Mouse (Mus musculus) right cerebral cortex, postnatal 25 days (tissue): ENCODE measurements around the gene Diexf.

Experiments
- DNase-seq: peaks from one replicate; pipeline ENCODE4 v3.0.0; 2022

Diexf gene

DNA sequence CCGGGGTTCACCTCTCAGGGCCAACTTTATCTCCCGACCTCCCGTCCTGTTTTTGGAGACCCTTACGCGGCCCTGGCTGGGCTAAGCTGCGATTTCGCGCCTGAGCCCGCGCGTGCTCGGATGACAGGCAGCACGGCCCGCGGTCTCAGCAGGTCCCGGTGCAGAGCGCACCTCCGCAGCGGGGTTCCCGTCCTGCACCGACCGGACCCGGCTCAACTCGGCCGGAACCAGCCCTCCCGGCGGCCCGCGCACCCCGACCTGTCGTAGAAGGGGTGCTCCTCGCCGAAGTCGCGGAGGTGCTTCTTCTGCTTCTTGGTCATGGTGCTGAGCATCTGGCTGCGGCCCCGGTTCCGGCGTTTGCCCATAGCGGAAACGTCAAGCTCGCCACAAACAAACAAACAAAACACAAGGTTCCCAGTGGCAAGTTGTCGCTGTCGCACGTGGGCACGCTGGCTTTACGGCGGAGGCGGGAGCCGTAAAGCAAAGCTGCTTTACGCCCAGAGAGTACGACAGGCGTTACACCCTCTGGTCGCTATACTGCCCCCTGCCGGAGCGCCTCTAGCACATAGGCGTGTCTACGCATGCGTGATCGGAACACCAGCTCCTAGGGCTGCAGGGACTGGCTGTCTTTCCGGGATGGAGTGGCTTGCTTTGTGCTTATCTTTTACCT is at the start of gene Diexf:
Diexf (minus strand) TSS at position 487 of the 670 bp plus-strand sequence.
- DNase-seq = peak; percentile 95

DNA sequence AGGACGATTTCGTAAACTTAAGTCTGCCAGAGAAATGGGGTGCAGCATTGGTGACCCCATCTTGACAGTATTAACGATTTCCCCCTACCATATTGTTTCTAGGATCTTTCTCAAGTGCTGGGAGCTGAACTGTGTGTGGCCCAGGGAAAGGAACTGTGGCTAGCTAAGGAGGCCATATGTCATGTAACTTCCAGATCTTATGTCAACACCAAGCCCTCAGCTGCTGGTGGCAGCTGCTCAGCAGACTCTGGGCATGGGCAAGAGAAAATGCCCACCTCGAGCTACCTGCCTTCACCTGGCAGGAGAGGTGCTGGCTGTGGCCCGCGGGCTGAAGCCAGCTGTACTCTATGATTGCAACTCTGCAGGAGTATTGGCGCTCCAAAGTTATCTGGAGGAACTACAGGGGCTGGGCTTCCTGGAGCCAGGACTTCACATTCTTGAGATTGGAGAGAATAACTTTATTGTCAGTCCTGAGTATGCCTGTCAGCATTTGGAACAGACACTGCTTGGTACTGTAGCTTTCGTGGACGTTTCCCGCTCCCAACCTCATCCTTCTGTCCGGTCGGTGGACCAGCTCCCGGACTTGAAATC is 44.2 kb upstream of the Diexf start:
- DNase-seq = no peak

DNA sequence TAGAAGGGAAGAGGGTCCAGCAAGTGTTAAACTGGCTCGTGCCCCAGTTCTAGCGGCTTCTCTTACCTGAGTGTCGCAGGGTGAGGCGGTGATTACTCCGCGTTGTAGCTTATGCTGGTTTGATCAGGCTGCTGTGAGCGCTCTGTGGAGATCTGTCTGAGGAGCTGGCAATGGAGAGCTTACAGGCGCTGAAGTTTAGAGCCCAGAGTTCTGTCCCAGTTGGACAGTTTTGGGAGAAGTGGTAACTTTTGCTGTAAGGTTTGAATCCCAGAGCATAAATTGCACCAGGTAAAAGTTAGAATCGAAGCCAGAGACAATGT is 43.7 kb upstream of the Diexf start:
- no peak for DNase-seq

DNA sequence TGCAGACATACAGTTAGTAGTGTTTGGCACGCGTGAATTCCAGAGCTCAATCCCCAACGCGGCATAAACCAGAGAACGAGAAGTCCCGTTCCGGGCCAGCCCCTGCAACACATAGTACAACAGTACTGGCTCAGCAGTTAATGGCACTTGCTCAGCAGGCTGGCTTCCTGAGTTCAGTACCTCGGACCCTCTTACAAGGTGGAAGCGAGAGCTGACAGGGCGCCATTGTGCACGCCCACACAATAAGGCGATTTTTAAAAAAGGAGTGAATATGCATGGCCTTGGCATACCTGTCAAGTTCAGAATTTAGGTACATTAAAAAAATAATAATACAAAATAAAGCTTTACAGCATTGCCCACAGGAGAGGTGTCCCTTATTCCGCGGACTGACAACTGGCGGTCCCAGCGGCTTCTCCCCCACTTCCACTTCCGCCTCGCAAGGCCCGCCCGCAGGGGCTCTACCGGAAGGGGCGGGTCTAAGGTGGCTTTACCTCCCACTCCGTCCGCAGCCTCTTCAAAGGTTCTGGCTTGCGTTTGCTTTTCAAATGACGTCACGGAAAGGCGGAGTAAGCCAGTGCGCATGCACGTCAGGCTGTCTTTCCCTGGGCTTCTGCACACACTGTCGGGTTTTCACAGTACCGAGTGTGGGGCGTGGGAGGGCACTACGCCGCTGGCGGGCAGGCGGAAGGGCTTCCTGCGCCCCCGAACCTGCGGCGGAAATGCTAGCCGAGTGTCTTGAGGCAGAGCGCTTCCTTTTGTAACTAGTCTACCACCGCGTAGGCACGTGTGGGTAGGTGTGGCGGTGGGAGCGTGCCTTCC is 43.1 kb upstream of the Diexf start:
- DNase-seq = peak; percentile 95

DNA sequence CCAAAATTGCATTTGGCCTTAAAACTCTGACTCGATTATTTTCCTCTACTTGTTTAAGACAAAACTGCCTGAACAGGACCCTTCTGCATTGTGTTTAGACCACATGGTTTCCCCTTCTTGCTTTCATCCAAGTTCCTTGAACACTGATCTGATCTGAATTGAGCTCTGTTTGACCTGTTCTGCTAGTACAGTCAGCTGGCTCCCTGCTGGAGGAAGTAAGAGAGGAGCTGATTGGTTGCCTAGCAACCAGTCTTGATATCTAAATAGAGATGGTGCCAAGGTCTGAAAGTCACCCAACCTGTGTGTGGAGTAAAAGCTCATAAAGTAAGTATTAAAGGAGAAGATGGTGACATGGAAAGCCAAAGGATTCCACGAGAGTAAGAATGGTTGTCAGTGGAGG is 39.8 kb upstream of the Diexf start:
- no peak for DNase-seq

DNA sequence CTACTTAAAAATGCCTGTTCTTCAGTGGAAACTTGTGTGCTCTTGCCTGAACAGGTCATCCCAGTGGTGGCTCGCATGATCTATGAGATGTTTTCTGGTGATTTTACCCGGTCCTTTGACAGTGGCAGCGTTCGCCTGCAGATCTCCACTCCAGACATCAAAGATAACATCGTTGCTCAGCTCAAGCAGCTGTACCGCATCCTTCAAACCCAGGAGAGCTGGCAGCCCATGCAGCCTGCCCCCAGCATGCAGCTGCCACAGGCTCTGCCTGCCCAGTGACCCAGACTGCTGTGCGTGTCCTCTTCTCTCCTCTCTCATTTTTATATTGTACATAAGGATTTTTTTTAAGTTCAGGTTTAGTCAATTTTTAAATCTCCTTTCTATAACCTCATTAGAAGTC is 39.2 kb upstream of the Diexf start:
- DNase-seq = no peak

DNA sequence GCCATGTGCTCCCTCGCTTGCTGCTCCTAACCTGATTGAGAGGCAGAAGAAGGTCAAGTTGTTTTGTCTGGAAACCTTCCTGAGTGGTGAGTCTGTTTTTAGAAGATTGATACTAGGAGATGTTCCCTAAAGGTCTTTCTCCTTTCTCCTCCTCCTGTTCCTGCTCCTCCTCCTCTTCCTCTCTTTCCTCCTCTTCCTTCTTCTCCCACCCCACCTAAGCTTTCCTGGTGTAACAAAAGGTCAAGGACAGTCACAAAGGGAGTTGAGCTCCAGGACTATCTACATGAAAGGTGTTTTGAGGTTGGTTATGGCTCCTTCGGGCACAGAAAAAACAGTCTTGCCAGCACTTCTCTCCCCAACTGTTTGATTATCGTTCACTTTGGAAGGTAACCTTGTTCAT is 37.7 kb upstream of the Diexf start, which contains the start of gene A130010J15Rik:
A130010J15Rik (plus strand) TSS at position 301 of the 400 bp plus-strand sequence.
- DNase-seq = no peak

DNA sequence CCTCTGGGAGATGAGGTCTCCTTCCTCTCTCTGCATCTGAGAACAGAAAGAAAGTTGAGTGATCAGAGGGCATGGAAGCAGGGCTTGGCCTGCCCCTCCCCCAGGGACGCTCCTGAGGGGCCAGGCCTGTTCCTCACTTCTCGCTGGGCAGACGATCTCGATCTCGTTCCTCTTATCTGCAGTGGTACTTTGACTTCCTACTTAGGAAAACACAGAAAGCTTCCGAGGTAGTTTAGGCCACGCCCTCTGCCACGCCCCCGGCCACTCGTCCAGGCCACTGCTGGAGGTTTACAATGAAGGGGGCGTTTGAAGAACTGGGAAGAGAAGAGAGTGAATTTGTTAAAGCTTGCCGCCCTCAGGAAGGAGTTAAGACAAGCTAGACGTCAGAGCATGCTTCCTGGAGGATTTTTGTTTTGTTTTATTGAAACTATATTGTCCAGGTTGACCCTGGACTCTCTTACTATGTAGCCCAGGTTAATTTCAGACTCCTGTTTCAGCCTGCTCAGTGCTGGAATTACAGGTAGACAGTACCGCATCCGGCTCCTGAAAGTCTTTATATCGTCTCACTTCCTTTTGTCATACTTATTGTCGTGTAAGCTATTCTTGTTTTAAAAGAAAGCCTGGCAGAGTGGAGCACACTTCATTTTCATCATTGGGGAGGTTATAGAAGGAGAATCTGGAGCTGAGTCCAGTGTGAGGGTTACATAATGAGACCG is 30.4 kb upstream of the Diexf start:
- DNase-seq = no peak

DNA sequence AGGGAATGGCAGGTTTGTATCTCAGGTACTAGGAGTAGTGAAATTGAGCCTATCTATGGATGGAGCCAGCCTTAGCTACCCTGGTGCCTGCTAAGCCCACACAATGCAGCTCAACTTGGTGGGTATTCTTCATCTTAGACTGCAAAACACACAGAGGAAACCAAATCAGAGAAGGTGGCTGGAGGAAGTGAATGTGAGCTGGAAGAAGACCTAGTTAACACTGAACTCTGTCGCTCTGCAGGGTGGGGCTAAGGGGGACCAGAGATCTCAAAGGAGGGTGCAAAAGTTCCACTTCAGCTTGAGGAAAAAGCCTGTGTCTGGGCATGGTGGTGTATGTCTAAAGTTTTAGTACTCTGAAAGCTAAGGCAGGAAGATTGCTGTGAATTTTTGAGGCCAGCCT is 29.5 kb upstream of the Diexf start:
- no peak for DNase-seq

DNA sequence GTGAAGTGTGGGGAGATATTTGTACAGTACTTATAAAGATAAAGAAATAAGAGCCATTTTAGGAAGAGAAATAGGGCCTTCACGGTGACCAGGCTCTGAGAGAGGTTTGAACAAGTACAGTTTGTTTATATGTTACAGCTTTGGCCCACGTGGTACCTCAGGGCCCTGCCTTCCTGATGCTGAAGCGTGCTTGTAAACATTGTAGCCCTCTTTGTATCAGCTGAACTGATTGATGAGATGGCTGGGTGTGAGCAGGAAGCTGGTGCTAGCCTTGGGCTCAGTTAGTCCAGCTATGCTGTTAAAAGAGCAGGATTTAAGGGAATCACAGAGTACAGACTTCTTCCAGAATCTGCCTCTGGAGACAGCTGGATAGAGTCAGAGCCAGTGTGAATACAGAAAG is 29.1 kb upstream of the Diexf start:
- no peak for DNase-seq

DNA sequence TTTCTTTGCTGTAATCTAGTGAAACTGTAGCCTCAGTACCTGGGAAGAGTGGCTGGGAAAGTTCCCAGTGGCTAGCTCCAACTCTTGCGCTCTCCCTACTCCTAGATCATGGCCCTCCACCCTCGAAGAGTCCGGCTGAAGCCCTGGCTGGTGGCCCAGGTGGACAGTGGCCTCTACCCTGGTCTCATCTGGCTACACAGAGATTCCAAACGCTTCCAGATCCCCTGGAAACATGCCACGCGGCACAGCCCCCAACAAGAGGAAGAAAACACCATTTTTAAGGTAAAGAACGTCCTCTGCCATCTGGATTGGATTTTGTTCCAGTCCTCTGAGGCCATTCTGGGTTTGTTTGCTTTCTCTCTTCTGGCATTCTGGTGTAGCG is 27.0 kb upstream of the Diexf start:
- DNase-seq = no peak

DNA sequence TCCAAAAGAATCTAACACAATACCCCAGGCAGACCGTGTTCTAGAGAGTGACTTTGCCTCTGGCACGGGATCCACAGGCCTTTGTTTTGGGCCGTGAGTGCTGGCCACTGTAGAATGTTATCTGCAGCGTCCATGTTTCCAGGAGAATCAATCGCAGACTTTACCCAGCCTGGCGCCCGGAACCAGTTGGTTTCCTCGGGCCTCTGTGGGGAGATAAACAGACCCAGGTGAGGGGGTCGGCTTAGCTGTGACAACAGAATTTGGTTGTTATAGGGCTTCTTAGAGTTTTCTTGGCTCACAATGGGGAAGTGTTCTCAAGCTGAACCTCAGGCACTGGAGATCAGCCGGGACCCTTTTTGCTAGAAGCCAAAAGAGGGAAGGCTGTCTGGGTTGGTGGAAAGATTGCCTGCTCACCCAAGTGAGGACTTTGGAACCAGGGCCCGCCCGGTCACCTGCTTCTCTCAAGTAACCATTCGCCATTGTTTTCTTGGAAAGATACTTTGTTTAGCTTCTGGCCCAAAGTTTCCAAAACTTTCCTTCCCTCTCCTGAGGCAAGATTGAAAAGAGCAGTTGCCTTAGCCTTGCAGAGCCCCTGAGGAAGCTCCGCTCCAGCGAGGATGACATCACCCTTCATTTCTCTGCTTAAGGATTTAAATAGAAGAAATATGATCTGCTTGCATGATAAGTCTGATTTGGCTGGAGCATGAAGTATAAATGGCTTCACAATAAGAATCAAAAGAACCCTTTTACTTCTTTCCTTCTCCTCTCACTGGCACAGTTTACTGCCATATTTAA is 26.4 kb upstream of the Diexf start:
- no peak for DNase-seq

DNA sequence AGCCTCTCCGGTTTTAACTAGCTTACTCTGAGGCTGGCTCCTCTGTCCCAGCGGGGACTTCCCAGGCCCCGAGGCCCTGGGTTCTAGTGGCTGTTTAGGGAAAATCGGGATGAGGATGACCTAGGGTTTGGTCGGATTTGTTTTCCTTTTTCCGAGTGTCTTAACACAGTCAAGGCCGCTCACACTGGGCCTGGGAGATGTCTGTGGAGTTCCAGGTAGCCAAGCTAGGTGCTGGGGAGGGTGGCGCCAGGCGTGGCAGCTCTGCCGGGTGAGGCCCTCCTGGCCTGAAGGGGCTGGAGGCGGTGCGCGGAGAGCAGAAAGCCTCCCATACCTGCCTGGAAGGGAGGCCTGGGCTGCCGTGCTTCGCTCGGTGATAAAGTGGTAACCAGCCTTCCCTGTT is 23.5 kb upstream of the Diexf start:
- no peak for DNase-seq

DNA sequence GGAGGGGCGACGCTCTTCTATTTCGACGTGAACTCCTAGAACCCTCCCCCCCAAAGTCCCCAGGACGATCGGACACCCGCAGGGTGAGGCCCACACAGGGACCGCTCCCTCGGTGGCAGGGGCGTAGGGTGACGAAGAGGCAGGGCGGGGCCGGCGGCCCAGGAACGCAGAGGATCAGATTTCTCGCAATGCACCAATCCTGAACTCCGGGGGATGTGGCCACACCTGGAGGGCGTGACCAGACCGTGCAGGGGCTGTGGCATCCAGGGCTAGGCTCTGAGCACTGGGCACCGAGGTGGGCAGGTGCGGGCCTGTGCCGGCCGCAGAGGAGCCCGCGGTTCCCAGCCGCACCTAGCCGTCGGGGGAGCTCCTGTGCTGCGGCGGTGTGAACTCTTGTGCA is 22.8 kb upstream of the Diexf start, which contains the start of gene Irf6:
Irf6 (plus strand) TSS at position 240 of the 400 bp plus-strand sequence.
- no peak for DNase-seq

DNA sequence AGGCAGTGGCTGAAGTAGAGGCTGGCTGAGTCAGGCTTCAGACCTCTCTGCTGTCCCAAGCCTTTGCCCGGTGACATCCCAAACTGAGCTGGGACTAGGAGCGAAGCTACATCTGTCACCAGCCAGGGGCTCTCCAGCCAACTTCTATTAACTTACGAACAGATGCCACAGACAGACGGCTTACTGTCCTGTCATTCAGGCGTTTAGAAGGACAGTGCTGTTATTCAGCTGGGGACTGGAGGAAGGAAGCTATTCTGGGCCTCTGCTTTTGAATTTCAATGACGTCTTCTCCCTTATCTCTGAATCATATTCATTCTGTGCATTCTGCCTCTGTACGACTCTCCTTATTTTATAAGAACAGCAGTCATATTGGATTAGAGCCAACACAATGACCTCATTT is 21.1 kb upstream of the Diexf start:
- no peak for DNase-seq

DNA sequence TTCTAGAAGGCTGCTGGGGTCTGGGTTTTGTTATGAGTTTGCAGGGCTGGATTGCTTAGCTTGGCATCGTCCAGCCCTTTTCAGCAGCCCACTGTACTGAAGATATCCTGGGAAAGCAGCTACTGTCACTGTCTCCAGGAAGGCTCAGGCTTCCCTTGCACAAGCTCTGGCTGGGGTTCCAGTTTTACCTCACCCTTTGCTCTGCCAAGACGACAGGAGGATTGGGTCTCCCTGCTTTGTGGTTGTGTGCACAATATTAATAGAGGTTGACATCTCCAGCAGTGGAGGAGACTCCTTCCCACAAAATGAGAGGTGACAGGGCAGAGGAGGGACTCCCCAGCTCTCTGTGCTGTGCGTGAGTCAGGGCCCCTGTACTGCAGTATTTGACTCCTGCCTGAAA is 19.2 kb upstream of the Diexf start:
- no peak for DNase-seq

DNA sequence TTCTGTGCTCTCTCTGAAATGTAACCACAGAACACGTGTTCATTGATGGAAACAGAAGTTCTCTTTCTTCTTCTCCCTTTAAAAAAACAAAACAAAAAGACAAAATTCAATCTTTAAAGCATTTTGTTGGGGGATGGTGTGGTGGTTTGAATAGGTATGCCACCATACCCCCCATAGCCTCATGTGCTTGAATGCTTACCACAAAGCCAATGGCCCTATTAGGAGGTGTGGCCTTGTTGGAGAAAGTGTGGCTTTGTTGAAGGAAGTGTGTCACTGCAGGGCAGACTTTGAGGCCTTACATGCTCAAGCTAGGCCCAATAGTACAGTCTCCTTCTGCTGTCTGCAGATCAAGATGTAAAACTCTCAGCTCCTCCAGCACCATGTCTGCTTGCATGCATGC is 16.3 kb upstream of the Diexf start:
- DNase-seq = no peak

DNA sequence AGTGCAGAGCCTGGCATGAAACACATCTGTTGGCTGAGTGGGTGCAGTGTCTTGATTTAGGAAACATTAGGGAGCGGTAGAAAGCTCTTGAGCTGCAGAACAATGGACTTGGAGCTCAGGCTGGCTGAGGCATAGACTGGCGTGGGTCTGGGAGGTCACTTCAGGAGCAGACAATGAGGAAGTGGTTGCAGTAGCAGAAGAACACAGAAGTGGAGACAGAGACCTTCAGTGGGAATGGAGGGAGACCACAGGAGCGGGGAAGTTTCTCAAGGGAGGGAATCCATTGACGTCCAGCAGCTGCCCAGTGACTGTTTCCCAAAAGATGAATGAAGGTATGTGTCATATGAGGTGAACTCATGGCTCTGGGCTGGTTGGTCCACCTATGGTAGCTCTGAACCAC is 15.0 kb upstream of the Diexf start:
- DNase-seq = no peak

DNA sequence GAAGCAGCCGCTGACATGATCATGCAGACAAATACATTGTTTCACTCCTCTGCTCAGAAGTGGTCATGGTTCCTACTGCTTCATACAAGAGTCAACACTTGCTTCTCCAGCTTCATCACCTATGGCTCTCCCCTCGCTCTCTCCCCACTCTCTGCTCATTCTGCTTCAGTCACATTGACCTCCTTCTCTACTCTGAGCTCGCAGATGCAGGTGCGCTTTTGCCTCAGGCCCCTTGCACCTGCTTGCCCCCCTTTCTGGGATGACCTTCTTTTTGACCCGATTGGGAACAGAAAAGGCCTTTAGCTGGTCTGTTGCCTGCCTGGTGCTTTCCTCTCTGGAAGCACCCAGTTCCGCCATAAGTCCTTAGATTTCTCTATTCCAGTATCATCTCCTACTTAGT is 14.4 kb upstream of the Diexf start:
- DNase-seq = no peak

DNA sequence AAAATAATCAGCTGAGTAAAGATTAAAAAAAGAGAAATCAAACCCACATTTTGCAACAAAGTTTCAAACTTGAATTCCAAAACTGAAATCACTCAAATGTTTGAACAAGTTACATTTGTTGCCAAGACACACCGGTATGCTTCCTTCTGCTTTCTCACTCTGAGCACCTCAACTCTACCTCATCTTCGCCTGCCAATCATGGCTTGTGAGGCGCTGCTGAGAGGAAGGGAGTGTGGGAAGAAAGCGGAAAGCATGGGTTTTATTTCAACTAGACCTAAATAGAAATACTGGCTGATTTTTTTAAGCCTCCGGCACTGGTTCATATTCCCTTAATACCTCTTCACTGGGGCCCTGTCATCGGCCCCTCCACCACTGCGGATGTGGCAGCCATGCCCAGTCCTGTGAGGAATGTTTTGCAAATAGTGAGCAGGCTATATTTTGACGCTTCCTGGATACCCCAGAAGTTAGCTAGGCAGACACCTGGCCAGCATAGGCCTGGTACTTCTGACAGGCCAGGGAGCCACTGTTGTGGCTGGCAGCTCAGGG is 12.5 kb upstream of the Diexf start:
- DNase-seq = no peak

DNA sequence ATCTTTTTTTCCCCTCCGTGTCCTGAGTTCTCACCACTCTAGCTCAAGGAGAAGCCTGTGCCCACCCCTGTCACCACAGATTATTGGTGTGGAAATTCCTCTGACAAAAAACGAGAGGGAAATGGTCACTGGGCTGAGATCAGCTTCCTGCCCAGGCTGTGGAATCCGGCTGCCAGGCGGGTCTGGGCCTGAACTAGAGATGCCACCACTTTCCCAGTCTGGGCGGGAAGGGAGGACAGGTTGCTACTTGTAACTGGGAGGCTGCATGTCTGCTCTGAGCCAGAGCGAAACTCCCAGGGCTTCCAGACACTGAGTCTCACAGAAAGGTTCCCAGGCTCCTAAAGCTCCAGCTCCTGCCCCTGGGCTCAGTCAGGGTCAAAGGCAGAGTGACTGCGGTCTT is 11.0 kb upstream of the Diexf start:
- no peak for DNase-seq

DNA sequence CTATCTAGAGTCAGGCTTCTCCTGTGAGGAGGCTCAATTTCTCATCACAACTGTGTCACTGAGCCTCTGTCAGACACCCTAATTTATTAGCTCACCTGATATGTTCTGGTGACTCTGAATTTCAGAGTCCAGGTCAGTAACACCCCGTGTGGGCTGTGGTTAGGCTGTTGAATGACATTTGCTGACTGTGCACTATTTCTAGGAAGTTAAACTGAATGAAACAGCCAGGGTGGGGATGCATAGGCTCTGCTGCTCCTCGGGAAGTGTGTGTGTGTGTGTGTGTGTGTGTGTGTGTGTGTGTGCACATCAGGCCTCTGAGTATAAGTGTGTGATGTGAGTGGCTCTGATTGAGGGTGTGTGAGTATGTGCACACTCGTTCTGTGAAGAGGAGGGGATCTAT is 8.6 kb upstream of the Diexf start:
- no peak for DNase-seq

DNA sequence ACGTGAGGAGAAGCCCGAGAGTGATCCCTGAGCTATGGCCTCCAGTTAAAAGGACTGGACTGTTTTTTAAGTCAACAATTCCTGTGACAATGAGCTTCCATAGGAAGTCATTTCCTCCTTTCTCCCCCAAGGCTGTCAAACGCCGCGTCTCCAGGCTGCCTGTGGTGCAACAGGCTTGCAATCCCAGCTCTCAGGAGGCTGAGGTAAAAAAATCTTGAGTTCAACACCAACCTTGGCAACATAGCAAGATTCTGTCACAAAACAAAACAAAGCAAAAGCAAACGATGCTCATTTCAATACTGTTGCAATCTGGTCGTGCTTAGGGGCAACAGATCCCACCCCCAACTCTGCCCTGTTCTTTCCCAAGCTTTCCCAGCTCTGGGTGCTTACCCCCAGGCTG is 8.0 kb upstream of the Diexf start:
- DNase-seq = no peak
